Mouse (Mus musculus): ENCODE measurements around the gene Usp36.

Usp36 gene

DNA sequence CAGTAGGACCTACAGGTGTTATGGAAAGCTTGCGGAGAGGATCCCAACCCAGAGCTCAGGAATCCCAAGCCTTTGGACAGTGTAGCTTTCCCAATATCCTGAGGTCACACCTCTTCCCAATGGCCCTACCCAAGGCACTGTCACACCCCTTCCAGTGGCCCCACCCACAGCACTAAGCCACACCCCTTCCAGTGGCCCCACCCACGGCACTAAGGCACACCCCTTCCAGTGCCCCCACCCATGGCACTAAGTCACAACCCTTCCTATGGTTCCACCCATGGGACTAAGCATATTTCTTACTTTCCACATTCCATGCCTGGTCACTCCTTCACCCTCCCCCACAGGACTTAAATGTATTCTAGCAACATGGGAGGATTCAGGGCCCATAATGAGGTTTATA lies 8.8 kb upstream of the Usp36 start:
- no peak for DNase-seq (ENCODE audit: low read depth, low spot score)

DNA sequence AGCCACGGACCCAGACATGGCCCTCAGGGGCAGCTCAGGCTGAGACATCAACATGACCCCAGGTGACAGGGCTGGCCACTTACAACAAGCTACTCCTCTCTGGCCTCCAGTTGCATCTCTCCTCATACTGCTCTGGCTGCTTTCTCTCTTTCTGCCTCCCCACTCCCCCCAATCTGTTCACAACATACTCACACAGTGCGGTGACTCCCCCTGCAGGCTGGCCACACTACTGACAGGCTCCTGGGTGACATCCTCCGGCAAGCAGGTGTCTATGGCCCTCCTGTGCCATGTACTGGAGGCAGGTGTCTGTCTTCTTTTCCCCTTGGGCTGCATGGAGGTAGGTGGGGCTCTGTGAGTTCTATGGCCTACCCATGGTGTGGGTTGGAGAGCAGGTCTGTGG lies 7.9 kb upstream of the Usp36 start:
- DNase-seq (ENCODE audit: low read depth, low spot score), result peak; percentile 34

DNA sequence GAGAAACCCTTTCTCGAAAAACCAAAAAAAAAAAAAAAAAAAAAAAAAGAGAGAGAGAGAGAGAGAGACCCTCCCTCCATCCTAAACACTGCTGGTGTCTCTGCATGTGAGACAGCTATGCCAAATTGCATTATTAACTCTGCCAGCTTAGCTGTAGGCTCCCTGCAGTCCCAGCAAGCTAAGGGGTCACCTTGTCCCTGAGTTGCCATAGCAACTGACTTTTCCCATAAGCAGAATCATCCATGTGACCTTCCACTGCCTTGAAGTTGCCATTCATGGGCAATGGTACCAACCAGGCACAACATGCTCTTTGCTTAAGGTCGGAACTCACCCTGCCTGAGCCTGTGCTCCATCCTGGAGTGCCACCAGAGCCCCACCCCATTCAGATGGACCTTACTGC lies 5.0 kb upstream of the Usp36 start:
- no peak for DNase-seq (ENCODE audit: low read depth, low spot score)

DNA sequence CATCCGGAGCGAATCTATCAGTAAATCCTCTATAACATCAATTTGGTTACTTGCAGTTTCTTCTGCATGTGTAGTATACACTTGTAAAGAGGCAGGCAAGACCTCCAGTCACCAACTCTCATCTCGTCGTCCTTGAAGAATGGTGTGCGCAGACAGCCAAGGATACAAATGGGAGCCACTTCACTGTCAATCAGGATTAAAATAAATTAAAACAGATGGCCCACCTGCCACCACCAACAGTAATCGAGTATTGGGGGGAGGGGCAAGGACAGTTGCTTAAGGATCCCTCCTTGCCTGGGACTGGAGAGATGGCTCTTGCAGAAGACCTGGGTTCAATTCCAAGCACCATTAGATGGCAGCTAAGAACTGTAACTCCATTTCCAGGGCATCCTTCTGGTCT lies 2.6 kb upstream of the Usp36 start:
- DNase-seq (ENCODE audit: low read depth, low spot score), result no peak

DNA sequence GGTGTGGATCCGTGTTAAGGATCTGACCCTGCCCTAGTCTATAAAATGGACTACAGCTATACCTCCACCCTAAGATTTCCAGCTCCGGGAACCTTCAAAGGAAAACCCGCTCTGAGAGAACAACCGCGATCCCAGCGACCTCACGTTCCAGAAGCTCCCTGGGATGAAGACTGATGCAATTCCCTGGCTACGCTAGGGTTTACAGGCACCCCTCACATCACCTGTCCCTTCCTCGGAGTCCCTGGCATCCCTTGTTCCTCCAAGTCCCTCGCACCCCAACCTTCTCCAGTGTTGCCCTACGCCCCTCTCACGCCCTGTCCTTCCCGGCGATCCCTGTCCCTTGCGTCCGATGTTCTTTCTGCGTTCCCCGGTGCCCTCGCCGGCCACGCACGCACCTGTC lies 482 bp downstream of the Usp36 start:
- DNase-seq (ENCODE audit: low read depth, low spot score), result no peak

DNA sequence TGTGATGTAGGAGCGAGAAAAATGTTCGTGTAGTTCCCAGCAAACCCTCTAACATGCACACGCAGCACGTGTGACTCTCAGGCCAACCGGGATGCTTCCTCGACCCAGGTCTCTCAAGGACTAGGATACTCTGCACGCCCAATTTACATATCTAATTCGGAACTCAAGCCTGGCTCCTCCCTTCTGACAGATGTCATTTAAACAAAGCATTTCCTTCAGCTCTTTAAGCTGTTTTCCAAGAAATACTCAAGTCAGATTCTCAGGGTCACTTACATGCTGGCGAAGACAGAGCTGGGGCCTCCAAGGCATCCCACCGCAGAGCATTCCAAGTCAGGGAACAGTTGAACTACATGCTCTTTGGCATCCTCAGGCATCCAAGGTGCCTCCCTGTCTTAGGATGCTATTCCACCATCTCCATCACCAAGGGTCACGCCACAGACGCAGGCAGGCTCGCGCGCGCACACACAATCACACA lies 970 bp downstream of the Usp36 start:
- peak; percentile 54 for DNase-seq (ENCODE audit: low read depth, low spot score)

DNA sequence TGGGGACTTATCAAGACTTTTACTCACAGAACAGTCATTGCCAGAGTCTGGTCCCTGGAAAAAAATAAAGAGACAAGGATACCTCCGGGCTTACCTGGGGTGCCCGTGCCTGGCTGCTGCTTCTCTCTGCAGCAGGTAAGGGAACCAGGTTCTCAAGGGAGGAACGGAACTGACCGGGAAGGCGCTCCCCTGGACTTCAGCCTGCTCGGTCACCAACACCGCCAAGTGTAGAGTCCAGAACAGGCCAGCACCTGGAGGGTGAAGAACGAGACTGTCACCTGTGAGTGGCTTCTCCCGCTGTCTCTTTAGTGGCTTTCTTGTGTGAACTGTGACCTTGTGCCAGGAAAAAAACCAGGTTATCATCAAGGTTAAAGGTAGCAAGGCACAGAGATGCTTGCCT lies 2.5 kb downstream of the Usp36 start:
- DNase-seq (ENCODE audit: low read depth, low spot score), result no peak

DNA sequence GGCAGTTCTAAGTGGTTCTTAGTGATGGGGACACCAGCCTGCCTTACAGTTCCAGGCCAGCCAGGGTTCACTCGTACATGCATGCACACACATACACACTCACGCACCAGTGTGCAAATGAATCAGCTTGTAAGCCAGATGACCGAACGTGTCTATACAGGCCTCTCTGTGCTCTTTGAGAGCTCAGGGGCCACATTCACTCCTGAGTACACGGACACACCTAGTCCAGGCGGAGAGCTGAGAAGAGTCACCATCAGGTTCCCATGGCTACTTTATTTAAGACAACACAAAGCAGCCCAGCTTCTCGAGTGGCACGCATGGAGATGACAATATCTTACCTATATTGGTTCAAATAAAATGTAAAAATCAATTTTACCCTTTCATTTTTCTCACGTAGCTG lies 3.6 kb downstream of the Usp36 start:
- DNase-seq (ENCODE audit: low read depth, low spot score), result no peak

DNA sequence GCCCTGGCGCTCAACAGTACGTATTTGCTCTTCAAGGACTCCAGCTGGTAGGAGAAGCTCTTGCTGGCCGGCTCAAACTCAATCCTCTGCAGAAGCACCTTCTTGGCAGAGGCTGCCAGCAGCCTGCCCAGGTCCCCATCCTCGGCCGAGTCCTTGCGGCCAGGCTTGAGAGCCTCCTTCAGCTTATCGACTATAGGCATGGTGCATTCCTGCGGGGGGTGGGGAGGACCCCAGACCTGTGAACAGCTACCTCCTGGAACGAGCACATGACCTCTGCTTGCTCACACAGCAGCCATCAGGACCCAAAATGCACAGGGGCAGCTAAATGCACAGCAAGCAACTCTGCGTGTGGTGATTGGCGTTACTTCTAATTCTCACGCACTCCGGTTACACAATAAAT lies 4.3 kb downstream of the Usp36 start:
- DNase-seq (ENCODE audit: low read depth, low spot score), result no peak

DNA sequence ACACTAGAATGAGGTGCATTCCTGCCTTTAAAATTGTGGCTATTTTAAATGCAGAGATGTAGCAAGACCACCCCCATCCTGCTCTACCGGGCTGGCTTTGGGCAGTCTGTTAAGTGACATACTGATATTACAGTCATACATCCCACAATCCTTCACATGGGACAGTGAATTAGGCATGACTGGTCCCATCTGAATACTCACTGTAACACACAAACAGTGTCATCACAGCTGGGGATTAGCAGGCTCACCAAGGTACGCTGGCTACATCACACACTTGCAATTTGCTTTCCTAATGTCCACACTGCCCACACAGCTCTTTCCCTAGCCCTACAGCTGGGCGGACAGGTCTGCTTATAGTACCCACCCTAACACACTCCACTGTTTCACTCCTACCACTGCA lies 9.8 kb downstream of the Usp36 start:
- DNase-seq (ENCODE audit: low read depth, low spot score), result no peak

DNA sequence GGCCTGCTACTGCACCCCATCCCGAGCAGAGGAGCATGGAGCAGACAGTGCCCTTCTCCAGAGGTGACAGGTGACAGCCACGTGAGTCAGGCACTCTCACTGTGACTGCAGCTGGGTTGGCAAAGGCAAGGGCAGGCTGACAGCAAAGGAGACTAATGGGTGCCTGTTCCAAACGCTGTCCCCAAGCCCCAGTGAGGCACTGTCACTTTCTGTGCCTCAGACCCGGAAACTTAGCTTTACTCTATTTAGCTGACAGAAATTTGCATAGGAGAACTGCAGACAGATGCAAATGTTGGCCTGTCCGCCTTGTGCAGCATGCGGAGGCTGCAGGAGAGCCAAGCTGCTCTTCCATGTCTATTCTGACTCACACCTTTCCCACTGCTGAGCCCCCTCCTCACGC lies 13.7 kb downstream of the Usp36 start:
- no peak for DNase-seq (ENCODE audit: low read depth, low spot score)

DNA sequence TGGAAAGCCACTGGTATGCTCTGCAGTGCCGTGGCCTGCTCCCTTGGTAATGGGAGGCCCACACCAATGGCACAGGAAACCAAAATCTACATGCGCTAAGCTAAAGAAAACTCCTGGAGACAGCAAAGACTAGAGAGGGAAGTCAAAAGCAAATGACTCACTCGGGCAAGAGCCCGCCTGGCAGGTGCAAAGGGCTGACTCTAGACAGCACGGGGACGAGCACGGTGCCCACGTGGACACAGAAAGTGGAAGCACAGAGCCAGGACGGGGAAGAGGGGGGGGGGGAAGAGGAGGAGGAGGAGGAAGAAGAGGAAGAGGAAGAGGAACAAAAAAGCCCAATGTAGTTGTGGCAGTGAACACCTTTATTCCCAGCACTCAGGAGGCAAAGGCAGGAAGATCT lies 15.0 kb downstream of the Usp36 start:
- no peak for DNase-seq (ENCODE audit: low read depth, low spot score)

DNA sequence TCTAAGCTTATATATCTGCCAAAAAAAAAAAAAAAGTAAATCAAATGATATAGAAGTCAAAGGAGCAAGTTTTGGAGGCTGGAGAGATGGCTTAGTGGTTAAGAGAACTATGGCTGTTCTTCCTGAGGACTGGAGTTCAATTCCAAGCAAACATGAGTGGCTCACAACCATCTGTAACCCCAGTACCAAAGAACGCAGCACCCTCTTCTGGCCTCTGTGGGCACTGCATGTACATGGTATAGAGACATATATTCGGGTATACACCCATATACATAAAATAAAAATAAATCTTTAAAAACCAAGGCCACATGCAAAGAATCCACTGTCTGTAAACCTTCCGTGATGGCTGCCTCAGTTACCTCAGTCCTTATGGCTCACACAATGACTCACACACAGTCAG lies 20.2 kb downstream of the Usp36 start:
- DNase-seq (ENCODE audit: low read depth, low spot score), result peak; percentile 38

DNA sequence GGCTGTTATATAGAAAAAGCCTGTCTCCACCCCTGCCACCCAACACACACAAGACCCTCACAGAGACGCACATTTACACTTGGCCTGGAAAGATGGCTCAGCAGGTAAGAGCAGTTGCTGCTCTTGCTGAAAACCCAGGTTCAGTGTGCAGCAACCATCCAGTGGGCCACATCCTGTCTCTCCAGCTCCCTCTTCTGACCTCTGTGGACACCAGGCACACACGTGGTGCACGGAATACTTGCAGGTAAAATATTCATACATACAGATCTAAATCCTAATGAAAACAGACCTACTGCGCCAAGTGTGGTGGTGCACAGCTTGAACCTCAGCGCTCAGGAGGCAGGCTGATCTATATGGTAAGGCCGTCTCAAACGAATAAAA lies 23.4 kb downstream of the Usp36 start:
- DNase-seq (ENCODE audit: low read depth, low spot score), result peak; percentile 57

DNA sequence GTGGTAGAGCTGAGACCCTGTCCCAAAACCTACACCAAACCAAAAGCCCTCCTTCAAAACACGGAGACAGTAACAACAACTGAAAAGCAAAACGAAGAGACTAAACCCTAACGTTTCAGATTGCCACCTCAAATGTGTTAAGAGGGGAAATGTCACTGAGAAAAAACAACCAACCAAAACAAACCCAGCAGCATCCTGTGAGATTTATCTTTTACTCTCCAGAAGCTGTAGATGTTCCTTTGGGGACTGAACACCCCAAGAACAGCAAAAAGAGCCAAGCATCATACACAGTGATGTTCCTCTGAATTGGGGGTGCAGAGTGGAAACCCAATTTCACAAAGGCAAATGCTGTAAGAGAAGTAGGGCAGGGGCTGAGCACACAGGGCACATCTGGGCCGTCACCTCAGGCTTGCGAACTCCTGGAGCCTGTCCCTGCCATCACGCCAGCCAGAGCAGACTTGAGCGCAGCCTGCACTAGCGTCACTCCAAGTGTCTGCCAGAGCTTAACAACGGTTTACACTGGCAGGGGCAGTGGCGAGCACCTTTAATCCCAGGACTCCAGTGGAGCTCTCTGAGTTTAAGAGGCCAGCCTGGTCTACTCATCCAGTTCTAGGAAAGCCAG lies 23.9 kb downstream of the Usp36 start:
- DNase-seq (ENCODE audit: low read depth, low spot score), result no peak

DNA sequence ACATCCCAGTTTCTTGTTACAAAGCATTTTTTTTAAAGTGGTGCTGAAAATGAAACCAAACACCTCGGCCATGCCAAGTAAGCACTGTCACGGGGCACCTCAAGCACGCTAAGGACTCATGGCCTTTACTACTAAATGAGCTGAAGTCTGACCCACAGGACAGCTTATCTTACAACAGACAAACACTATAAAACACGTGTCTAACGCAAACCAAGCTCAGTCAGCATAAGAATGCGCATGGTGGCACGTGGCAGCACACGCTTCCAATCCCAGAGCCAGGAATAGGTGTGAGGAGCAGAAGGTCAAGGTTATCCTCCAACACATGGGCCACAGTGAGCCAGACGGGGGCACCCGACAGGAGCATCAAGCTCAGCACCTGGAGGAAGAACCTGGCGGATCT lies 24.4 kb downstream of the Usp36 start:
- no peak for DNase-seq (ENCODE audit: low read depth, low spot score)

DNA sequence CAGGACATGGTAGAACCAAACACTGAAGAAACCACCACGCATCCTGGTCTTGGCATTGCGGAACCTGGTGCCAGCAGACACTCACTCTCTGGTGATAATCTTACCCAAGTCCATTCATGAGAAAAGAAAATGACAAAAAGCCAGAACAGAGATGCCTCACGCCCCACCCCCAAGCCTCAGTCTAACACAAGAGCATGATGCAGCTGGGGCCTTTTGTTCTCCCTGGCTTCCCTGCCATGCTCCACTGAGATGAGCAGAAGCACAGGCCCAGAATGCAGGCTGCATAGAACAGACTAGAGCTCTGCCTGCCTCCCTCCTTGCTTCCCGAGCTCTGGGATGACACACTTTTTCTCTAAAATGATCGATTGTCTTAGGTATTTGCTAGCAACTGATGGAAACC lies 26.9 kb downstream of the Usp36 start:
- no peak for DNase-seq (ENCODE audit: low read depth, low spot score)

DNA sequence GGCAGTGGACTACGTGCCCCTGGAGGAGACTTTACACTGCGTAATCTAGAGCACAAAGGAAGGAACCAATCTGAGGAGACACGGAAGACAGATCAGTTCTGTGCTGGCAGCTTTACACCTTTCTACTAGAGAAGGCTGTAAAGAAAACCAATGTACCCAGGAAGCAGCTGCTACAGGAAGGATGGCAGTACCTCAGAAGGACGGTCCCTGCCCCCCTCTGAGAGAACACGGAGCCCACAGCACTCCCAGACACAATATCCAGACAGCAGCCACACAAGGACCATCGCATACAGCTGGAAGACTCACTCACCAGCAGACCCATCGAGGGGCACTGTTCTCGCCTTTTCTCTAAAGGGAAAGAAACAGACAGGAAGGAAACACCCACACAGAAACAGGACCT lies 30.0 kb downstream of the Usp36 start:
- peak; percentile 66 for DNase-seq (ENCODE audit: low read depth, low spot score)

DNA sequence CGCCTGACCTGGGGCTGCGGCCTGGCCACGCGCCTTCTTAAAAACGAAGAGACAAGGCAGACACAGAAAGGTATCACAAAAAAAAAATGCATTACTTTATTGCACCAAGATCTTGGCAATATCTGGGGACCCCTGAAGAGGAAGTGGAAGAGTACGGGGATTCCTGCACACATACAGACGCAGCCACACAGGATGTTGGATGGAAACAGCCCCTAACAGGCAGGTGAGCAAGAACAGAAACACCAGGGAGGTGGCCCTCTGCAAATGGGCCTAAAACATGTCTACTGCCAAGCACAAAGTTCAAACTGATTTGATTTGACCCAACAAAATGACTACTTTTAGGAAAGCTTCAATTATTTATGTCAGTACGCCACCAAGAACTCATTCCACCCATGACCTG lies 30.5 kb downstream of the Usp36 start:
- DNase-seq (ENCODE audit: low read depth, low spot score), result peak; percentile 32

DNA sequence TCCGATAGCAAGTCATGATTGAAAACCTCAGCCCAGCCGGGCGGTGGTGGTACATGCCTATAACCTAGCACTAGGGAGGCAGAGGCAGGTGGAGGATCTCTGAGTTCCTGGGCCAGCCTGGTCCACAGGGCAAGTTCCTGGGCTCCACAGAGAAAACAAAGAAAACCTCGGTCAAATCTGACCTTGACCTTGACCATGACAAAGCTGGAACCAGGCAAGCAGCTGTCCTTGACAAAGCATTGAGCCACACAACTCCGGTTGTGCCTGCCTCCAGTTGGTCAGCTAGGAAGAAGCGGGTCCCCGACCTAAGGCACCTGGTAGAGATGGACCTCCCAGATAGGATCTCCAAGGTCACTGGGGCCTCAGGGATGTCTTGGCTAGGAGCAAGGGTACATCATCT lies 33.7 kb downstream of the Usp36 start:
- no peak for DNase-seq (ENCODE audit: low read depth, low spot score)

DNA sequence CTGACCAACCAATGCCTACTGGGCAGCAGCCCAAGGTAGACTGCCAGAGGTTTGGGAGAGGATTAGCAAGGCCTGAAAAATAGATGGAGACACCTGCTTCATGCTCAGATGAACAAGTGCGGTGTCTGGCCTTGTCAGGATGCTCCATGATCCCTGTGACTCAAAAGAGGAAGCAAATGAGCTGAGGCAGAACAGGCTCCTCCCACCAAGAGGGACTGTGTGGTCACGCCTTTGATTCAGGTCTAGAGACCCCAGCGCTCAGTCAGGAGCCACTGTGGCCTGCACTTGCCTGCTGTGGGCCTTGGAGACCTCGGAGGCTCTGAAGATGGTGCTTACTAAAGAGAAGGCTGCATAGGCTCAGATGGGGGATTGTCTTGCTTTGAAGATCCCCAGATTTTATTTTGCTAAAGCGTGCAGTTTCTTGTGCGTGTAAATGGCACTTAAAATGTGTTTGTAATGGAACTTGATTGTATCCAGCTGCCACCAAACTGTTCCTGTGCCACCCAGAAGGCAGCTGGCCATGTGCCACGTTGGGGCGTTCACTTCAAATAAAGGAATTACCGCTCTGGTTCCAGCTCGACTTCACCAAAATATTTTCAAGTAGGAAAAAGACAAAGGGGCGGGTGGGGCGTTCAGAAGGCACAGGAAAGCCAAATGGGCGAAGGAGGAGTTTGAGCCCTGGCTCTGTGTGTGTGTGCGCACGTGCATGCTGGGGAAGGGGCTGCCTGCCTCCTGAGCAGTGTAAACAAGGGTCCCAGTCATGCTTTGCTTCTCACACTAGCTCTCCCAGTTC lies 35.7 kb downstream of the Usp36 start:
- no peak for DNase-seq (ENCODE audit: low read depth, low spot score)

DNA sequence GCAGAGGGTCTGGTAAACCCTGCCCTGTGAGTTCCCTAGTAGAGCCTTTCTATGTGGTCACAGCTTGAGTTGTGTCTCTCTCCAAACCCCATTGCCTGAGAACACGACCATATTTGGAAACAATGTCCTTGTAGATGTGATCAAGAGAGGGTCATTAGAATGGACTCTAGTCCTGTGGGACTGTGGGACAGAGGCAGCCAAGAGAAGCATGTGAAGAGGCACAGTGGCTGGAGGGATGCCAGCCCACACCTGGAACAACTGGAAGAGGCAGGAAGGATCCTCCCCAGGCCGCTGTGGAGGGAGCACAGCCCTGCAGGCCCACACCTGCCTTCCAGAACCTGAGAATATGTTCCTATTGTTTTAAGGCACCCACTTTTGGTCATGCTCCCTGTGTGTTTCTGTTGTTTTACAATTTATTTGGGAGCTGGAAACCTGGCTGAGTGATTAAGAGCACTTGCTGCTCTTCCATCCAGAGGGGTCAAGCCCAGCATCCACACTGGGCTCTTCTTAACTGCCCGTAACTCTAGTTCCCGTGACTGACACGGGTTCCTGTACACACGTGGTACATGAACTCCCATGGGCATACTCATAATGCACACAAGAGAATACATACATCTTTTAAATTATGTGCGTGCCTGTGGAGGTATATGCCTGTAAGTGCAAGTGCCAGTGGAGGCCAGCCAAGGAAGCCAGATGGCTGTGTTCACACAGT lies 36.4 kb downstream of the Usp36 start:
- DNase-seq (ENCODE audit: low read depth, low spot score), result no peak

DNA sequence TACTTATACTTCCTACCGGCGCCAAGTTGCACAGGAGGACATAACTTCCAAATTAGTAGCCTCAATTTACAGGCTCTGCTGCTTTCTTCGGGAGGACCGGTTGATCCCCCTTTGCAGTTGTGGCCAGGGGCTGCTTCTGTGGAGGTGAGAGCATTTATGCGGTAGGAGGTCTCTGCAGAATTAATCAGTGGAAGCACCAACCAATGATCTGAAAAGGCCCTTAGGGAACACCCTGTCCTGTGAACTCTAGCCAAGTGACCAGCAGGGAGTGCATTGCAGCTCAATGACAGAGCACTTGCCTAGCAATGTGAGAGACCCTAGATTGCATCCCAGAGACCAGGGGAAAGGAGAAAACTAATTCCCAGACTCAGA lies 41.0 kb downstream of the Usp36 start:
- DNase-seq (ENCODE audit: low read depth, low spot score), result no peak
